Mouse (Mus musculus) bone marrow macrophage, adult 2 months (primary cell): ENCODE measurements around the gene Ankrd54.

ENCODE experiments used
- CTCF ChIP-seq: IDR thresholded peaks from 2 replicates; pipeline ENCODE4 v1.5.1; 2012; ENCODE audit warnings: low read depth, mild to moderate bottlenecking, low read length, moderate library complexity
- POLR2A ChIP-seq: IDR thresholded peaks from 2 replicates; pipeline ENCODE4 v1.6.1; 2012; ENCODE audit warnings: mild to moderate bottlenecking, low read depth, low read length, borderline replicate concordance

DNA sequence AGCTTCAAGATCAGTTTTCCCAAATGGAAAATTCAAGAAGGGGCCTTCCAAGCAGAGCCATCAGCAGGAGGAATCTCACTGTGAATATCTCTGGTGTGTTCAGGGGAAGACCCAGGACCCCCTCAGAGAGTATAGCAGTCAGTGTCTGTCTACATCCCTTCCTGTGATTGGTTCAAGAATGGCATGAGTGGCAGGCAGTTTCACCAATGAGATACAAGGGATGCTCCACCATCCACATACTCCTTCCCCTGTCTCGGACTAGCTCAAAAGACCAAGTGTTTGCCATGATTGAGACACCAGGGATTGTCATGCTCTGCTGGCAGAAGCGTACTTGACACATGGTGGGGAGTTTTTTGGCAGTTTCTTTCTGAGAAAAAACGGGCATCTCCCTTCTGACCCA, 56.1 kb downstream of the Ankrd54 start:
- TF ChIP-seq POLR2A: no peak
- no peak for TF ChIP-seq CTCF
